Mouse (Mus musculus) heart, embryonic 12.5 days (tissue): Measurements from ENCODE around the gene Hoxb4. TPM values are rescaled to one million over a fixed set of nuclear protein-coding genes. Genes with fewer than 3 reads are reported as not detected.

Source experiments
- ATAC-seq: fragments of 200-750 bp; cut with Nextera tagmentation; 2 replicates; pipeline ENCODE4 v1.8.0; 2017; ENCODE audit warnings: moderate TSS enrichment, moderate library complexity; ENCODE audit not compliant: insufficient number of reproducible peaks, low FRiP score
- H3K27ac ChIP-seq: fragments of 300-500 bp; sonication (generic); 2 replicates; pipeline ENCODE4 v1.5.1; 2016; ENCODE audit warnings: mild to moderate bottlenecking, moderate library complexity; ENCODE audit not compliant: poor library complexity, severe bottlenecking
- H3K27me3 ChIP-seq: fragments of 300-500 bp; sonication (generic); replicated peaks from 2 replicates; pipeline ENCODE4 v1.6.1; 2016; ENCODE audit warnings: mild to moderate bottlenecking, moderate library complexity
- H3K36me3 ChIP-seq: fragments of 300-500 bp; sonication (generic); 2 replicates; pipeline ENCODE4 v1.6.1; 2016; ENCODE audit warnings: mild to moderate bottlenecking, moderate library complexity
- H3K4me1 ChIP-seq: fragments of 300-500 bp; sonication (generic); replicated peaks from 2 replicates; pipeline ENCODE4 v1.6.1; 2016; ENCODE audit warnings: mild to moderate bottlenecking
- H3K4me2 ChIP-seq: fragments of 300-500 bp; sonication (generic); 2 replicates; pipeline ENCODE4 v1.6.1; 2016; ENCODE audit warnings: mild to moderate bottlenecking, moderate library complexity
- H3K4me3 ChIP-seq: fragments of 300-500 bp; sonication (generic); 2 replicates; pipeline ENCODE4 v1.5.1; 2016; ENCODE audit warnings: mild to moderate bottlenecking
- H3K9ac ChIP-seq: fragments of 300-500 bp; sonication (generic); 2 replicates; pipeline ENCODE4 v1.6.1; 2016; ENCODE audit warnings: mild to moderate bottlenecking, moderate library complexity
- H3K9me3 ChIP-seq: fragments of 300-500 bp; sonication (generic); replicated peaks from 2 replicates; pipeline ENCODE4 v1.6.1; 2016; ENCODE audit warnings: mild to moderate bottlenecking, moderate library complexity
- WGBS: fragments of 180-500 bp; shearing (Covaris S2); methylation state at CpG from one replicate; pipeline ENCODE4 v1.1.7; 2016; 5-methylcytosine and 5-hydroxymethylcytosine counted together
- polyA plus RNA-seq: library from polyadenylated mRNA; unstranded; fragments of >200 nt; fragmentation: Nextera tagmentation; extraction: Ambion mirVana; gene quantifications from 2 replicates; pipeline ENCODE4 v1.2.1, GENCODE M21; 2016

Hoxb4 gene
- polyA plus RNA-seq, 1 experiment from 2014 or later: 0.32 TPM

DNA sequence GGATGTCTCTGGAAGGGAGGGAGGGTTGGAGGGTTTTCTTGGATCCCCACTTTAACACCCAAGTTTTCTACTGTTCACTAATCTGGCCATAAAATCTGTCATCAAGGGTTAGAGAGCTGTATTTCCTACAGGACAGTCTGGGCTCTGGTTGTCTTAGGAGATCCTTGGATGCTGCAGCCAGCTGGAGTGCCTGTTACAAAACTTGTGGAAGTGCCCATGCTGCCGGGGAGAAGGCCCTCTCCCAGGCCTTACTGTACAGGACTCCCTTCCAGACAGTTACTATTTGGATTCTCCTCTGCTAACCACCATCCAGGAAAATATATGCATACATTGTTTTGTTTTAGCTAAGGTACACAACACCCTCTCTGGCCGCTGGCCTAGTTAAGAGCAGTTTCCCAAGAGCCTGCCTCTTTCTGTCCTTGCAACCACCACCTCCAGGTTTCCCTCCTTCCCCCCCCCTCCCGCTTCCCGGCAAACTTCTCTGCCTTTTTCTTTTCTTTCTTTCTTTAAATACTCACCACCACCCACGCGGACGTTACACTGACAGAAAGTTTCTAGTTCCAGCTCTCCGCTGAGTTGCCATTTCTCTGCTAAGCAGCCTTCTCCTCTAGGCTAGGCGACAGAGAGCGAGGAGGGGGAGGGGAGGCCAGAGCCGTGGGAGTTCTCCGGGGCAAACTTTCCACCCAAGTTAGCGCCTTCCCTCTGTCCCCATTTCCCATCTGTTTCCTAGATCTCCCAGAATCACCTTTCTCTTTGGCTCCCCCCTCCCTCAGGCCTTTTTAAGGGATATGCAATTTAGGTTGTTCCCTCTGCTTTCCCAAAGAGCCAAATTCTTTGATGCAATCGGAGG, 31.6 kb downstream of the Hoxb4 start:
- no peak overlapping the region for H3K4me3 ChIP-seq
- H3K9me3 ChIP-seq: no peaks in the 10 kb centered on the region
- no peaks in the 10 kb centered on the region for H3K36me3 ChIP-seq
- H3K4me1 ChIP-seq: peaks cover 27% of the 10 kb centered on the region
- peaks cover 87% of the 10 kb centered on the region for H3K27me3 ChIP-seq
- no peak overlapping the region for H3K27ac ChIP-seq
- WGBS: 17% methylated on average over 14 of the region's 14 CpGs
- H3K9ac ChIP-seq: no peak overlapping the region
- no peak for ATAC-seq
- peak overlapping the region; percentile 43 for H3K4me2 ChIP-seq

GRCm38 (mm10) chr11:96350341-96350624, 32.2 kb downstream of the Hoxb4 start, which contains the start of gene Hoxb2:
Gene Hoxb2 (plus strand): TSS chr11:96350525.
- no peaks in the 10 kb centered on the region for H3K9me3 ChIP-seq
- peaks cover 27% of the 10 kb centered on the region for H3K4me1 ChIP-seq
- H3K4me3 ChIP-seq: no peak within 1 kb of the TSS
- H3K27me3 ChIP-seq: peaks cover 86% of the 10 kb centered on the region
- ATAC-seq: no peak
- H3K27ac ChIP-seq: no peak within 1 kb of the TSS
- peak within 1 kb of the TSS; percentile 72 for H3K4me2 ChIP-seq
- no peaks in the 10 kb centered on the region for H3K36me3 ChIP-seq
- H3K9ac ChIP-seq: no peak within 1 kb of the TSS
- 27% methylated on average over 2 of the region's 2 CpGs for WGBS

- Histone ChIP-seq H3K9me3 (no peaks in the 10 kb centered on the region), H3K36me3 (no peaks in the 10 kb centered on the region), H3K9ac (no peak overlapping the region), H3K27me3 (peaks cover 82% of the 10 kb centered on the region), H3K4me2 (no peak overlapping the region), H3K4me3 (no peak overlapping the region), H3K27ac (no peak overlapping the region), H3K4me1 (peaks cover 24% of the 10 kb centered on the region)
- ATAC-seq: no peak
- 57% methylated on average over 2 of the region's 2 CpGs for WGBS
Measured at GRCm38 (mm10) chr11:96350791-96351190, 32.7 kb downstream of the Hoxb4 start.

DNA sequence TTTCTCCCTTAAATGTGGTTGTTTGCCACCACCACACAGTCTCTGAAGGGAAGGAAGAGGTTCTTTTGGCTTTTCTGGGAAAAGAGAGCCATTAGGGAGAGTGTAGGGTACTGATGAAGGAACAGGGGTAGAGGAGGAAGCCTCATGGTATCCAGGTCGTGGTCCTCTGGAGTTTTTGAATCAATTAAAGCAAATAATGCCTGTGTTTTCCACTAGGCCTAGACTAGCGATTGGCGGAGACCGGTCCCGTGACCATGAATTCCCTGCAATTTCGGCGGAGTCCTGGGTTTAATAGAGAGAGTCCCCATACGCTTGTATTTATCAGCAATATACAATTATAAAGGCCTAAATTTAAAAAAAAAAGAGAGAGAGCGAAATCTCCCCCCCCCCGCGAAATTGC, 33.2 kb downstream of the Hoxb4 start:
- Histone ChIP-seq H3K9me3 (no peaks in the 10 kb centered on the region), H3K27me3 (peaks cover 82% of the 10 kb centered on the region), H3K36me3 (no peaks in the 10 kb centered on the region), H3K4me2 (peak overlapping the region; percentile 72), H3K9ac (no peak overlapping the region), H3K4me1 (peaks cover 19% of the 10 kb centered on the region), H3K4me3 (peak overlapping the region; percentile 55; the same call in 1 of the 2 replicates), H3K27ac (no peak overlapping the region)
- no peak for ATAC-seq
- 17% methylated on average over 11 of the region's 11 CpGs for WGBS

DNA sequence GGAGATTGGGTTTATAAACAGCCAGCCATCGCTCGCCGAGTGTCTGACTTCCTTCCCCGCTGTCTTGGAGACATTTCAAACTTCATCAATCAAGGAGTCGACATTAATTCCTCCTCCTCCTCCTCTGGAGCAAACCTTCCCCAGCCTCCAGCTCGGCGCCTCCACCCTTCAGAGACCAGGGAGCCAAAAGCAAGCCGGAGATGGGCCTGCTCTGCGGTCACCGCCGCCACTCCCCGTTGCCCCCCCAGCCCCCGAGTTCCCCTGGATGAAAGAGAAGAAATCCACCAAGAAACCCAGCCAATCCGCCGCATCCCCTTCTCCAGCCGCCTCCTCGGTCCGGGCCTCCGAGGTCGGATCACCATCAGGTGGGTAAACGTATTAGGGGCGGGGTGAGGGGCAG, 33.8 kb downstream of the Hoxb4 start:
- Histone ChIP-seq H3K4me1 (peaks cover 19% of the 10 kb centered on the region), H3K27me3 (peaks cover 82% of the 10 kb centered on the region), H3K36me3 (no peaks in the 10 kb centered on the region), H3K4me2 (peak overlapping the region; percentile 72), H3K9me3 (no peaks in the 10 kb centered on the region), H3K4me3 (peak overlapping the region; percentile 55), H3K27ac (peak overlapping the region; percentile 63), H3K9ac (peak overlapping the region; percentile 57)
- WGBS: 1% methylated on average over 22 of the region's 22 CpGs
- ATAC-seq: no peak

DNA sequence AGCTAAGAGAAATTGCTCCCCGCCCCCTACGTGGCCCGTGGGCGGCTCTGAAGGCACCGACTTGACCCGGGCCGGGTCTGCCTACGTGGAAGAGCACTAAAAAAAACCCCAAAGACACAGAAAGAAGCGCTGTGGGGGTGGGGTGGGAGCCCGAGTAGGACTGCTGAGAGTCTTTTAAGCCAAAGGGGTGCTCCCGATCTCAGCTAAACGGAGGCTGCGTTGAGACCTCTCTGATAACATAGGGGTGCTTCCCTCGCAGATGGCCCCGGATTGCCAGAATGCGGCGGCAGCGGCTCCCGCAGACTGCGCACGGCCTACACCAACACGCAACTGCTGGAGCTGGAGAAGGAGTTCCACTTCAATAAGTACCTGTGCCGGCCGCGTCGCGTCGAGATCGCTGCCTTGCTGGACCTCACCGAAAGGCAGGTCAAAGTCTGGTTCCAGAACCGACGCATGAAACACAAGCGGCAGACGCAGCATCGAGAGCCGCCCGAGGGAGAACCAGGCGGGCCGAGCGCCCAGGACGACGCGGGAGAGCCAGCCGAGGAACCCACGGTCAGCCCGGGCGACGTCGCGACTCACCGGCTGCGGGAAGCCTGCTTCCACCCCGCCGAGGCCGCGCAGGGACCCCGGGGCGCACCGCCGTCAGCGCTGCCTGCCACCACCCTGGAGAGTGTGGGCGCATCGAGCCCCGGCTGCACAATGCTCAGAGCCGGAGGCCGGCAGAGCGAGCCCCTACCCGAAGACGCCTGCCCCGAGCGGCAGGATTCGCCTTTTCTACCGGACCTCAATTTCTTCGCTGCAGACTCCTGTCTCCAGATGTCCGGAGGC, 34.8 kb downstream of the Hoxb4 start:
- Histone ChIP-seq H3K36me3 (no peaks in the 10 kb centered on the region), H3K4me1 (peaks cover 19% of the 10 kb centered on the region), H3K4me2 (peak overlapping the region; percentile 72), H3K9me3 (no peaks in the 10 kb centered on the region), H3K27me3 (peaks cover 85% of the 10 kb centered on the region), H3K9ac (peak overlapping the region; percentile 80), H3K27ac (peak overlapping the region; percentile 61), H3K4me3 (peak overlapping the region; percentile 55)
- peak; percentile 48; the same call in 1 of the 2 replicates for ATAC-seq
- WGBS: under 1% methylated on average over 75 of the region's 75 CpGs

GRCm38 (mm10) chr11:96353522-96353841, 35.4 kb downstream of the Hoxb4 start:
- no peak for ATAC-seq
- no peaks in the 10 kb centered on the region for H3K36me3 ChIP-seq
- peak overlapping the region; percentile 80 for H3K9ac ChIP-seq
- peak overlapping the region; percentile 55 for H3K4me3 ChIP-seq
- 1% methylated on average over 14 of the region's 14 CpGs for WGBS
- H3K9me3 ChIP-seq: no peaks in the 10 kb centered on the region
- H3K27me3 ChIP-seq: peaks cover 83% of the 10 kb centered on the region
- peak overlapping the region; percentile 72 for H3K4me2 ChIP-seq
- H3K4me1 ChIP-seq: peaks cover 19% of the 10 kb centered on the region
- H3K27ac ChIP-seq: peak overlapping the region; percentile 61; the same call in 1 of the 2 replicates

GRCm38 (mm10) chr11:96353939-96354338, 35.9 kb downstream of the Hoxb4 start:
- Histone ChIP-seq H3K4me3 (peak overlapping the region; percentile 32), H3K9ac (peak overlapping the region; percentile 31; the same call in 1 of the 2 replicates), H3K36me3 (no peaks in the 10 kb centered on the region), H3K4me2 (peak overlapping the region; percentile 62), H3K27ac (peak overlapping the region; percentile 16; the same call in 1 of the 2 replicates), H3K9me3 (no peaks in the 10 kb centered on the region), H3K4me1 (peaks cover 19% of the 10 kb centered on the region), H3K27me3 (peaks cover 81% of the 10 kb centered on the region)
- WGBS: 18% methylated on average over 8 of the region's 8 CpGs
- ATAC-seq: no peak

GRCm38 (mm10) chr11:96354376-96354775, 36.3 kb downstream of the Hoxb4 start:
- 2% methylated on average over 25 of the region's 25 CpGs for WGBS
- Histone ChIP-seq H3K9ac (peak overlapping the region; percentile 31; the same call in 1 of the 2 replicates), H3K4me2 (peak overlapping the region; percentile 62), H3K27ac (peak overlapping the region; percentile 16; the same call in 1 of the 2 replicates), H3K4me1 (peaks cover 19% of the 10 kb centered on the region), H3K27me3 (peaks cover 79% of the 10 kb centered on the region), H3K4me3 (peak overlapping the region; percentile 32), H3K9me3 (no peaks in the 10 kb centered on the region), H3K36me3 (no peaks in the 10 kb centered on the region)
- no peak for ATAC-seq

DNA sequence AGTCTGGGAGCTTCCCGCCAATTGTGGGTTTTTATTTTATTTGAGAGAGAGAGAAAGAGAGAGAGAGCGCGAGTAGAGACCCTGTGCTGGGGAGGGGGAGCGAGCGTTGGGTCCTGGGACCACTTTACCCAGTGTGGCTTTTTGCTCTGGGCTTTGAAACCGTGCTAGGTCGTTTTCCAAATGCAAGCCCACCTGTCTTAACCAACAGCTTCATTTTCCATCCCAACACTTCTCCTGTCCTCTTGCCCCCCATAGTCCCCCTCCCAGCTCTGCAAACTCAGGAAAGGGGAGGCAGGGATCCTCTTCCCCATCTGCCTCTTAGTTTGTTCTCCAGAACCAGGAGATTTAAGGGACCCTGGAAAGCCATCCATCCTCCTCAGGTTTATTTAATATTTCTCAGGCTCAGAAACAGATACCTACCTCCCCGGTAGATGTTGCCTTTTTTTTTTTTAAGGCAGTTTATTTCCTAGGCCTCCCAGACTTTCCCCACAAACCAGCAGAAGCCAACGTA, 36.8 kb downstream of the Hoxb4 start:
- Histone ChIP-seq H3K4me1 (peaks cover 15% of the 10 kb centered on the region), H3K27ac (peak overlapping the region; percentile 16; the same call in 1 of the 2 replicates), H3K36me3 (no peaks in the 10 kb centered on the region), H3K9me3 (0 out of 2 replicates have a peak, but pooled peaks cover 4% of the 10 kb centered on the region), H3K4me3 (peak overlapping the region; percentile 32), H3K27me3 (peaks cover 79% of the 10 kb centered on the region), H3K9ac (peak overlapping the region; percentile 31; the same call in 1 of the 2 replicates), H3K4me2 (peak overlapping the region; percentile 62)
- ATAC-seq: no peak
- whole genome bisulfite sequencing: 12% methylated on average over 9 of the region's 9 CpGs

DNA sequence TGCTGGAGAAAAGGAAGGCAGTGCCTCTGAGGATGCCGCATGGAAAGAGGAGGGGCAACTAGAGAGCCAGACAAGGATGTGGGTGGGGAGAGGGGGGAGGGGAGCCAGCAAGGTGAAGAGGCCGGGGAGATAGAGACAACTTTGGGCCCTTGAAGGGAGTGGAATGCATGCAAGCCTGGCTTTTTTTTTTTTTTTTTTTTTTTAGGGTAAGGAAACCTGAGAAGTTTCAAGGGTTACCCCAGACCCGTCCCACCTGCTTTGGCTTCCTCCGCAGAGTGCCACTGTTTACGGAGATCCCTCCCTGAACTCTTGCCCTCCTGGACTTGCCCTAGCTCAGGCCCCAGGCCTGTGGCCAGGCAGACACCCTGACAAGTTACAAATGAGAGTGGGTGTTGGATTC, 45.7 kb downstream of the Hoxb4 start:
- Histone ChIP-seq H3K4me2 (no peak overlapping the region), H3K27me3 (peaks cover 78% of the 10 kb centered on the region), H3K9me3 (0 out of 2 replicates have a peak, but pooled peaks cover 4% of the 10 kb centered on the region), H3K36me3 (no peaks in the 10 kb centered on the region), H3K9ac (no peak overlapping the region), H3K4me1 (peaks cover 4% of the 10 kb centered on the region; the same call in 1 of the 2 replicates), H3K4me3 (no peak overlapping the region), H3K27ac (no peak overlapping the region)
- no peak for ATAC-seq
- 9% methylated on average over 5 of the region's 5 CpGs for WGBS
